Mouse (Mus musculus): ENCODE measurements around the gene Alg9.

DNA sequence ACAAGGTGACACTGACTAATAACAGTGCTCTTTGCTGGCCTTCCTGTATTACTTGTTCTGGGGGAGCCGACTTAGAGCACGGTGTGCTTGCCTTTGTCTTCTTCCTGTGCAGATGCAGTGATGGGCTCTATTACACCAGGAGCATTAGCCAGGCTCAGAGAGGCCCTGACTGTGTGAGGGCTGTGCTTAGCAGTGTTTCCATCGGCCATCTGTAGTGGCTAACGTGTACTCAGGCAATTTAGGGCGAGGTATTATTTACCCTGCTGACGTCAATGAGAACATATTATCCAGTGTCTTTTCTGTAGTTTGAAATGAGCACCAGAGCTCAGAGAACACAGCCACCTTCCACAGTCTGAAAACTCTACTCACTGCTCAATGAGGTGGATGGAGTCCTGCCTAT is 114.4 kb downstream of the Alg9 start:
- TF ChIP-seq CTCF (conservative IDR thresholded peaks at IDR 0.05; ENCODE audit: low read length) (no peak), POU5F1 (IDR thresholded peaks at IDR 0.05; ENCODE audit: borderline replicate concordance, low read length) (no peak)

Data from E14TG2a.4 (cell line).